In genomic region chr10:41214083-41214482, GRCm38 (mm10) we compare ENCODE assay signal across 27 mouse cellular contexts.
DNase-seq lines count a peak whose midpoint lies in the region; ATAC-seq and TF ChIP-seq lines count a peak whose summit lies in the region.
"Had no signal": no experiment of that assay in that cellular context is flagged by ENCODE, and none has a peak within 500 bp of the region (broad histone marks: within the 10 kb centered on the region; RNA-seq: fewer than 3 reads in every experiment).

No protein-coding gene starts in this region.

- DNase-seq in liver, embryonic 11.5 days (ENCODE audit: low spot score), result no peak
- DNase-seq in liver, embryonic 14.5 days (ENCODE audit: low read depth in 3 of 3, low spot score in 3 of 3), result peak in 2 of 3 experiments; percentile 65 to 68
- DNase-seq in liver, postnatal 0 days, result no peak
- no peak for DNase-seq in kidney, adult 11 months
- no peak for DNase-seq in thymus, postnatal 0 days (ENCODE audit: low spot score)
- DNase-seq: adrenal gland, postnatal 10 days; adrenal gland, postnatal 36 days; cerebellum, adult 11 months; cerebellum, adult 8-10 months; cerebellum, postnatal 10 days; cerebellum, postnatal 36 days; embryo, embryonic 11 days; gastrocnemius, postnatal 10 days; gastrocnemius, postnatal 36 days; heart, adult 11 months had no signal

- H3K4me1 ChIP-seq in liver, embryonic 11.5 days (replicated peaks; ENCODE audit: control insufficient read depth, insufficient read depth, low read length), result peaks cover 13% of the 10 kb centered on the region
- peaks cover 39 to 44% of the 10 kb centered on the region in 2 experiments for H3K4me1 ChIP-seq in liver, embryonic 14.5 days (replicated peaks; ENCODE audit: control insufficient read depth in 2 of 2, insufficient read depth in 2 of 2, low read length in 1 of 2)
- H3K4me1 ChIP-seq in liver, postnatal 0 days (ENCODE audit: insufficient read depth), result peaks cover 17% of the 10 kb centered on the region
- H3K4me1 ChIP-seq in kidney, embryonic 14.5 days (ENCODE audit: control insufficient read depth, insufficient read depth, low read length), result no peaks in the 10 kb centered on the region
- H3K4me1 ChIP-seq in intestine, postnatal 0 days (replicated peaks; ENCODE audit: control insufficient read depth, insufficient read depth, low read length), result no peaks in the 10 kb centered on the region
- H3K4me1 ChIP-seq: embryonic facial prominence, embryonic 10.5 days; embryonic facial prominence, embryonic 13.5 days; forebrain, embryonic 15.5 days had no signal

- no peaks in the 10 kb centered on the region for H3K27me3 ChIP-seq in liver, embryonic 11.5 days (replicated peaks; ENCODE audit: control insufficient read depth, insufficient read depth, low read length)
- H3K27me3 ChIP-seq in liver, embryonic 14.5 days (ENCODE audit: control insufficient read depth, insufficient read depth, low read length), result no peaks in the 10 kb centered on the region
- H3K27me3 ChIP-seq in liver, postnatal 0 days (ENCODE audit: insufficient read depth, low read length), result no peaks in the 10 kb centered on the region
- no peaks in the 10 kb centered on the region for H3K27me3 ChIP-seq in kidney, embryonic 14.5 days (ENCODE audit: control insufficient read depth, insufficient read depth, low read length)
- no peaks in the 10 kb centered on the region for H3K27me3 ChIP-seq in intestine, postnatal 0 days (replicated peaks; ENCODE audit: control insufficient read depth, insufficient read depth, low read length)
- H3K27me3 ChIP-seq: embryonic facial prominence, embryonic 13.5 days; forebrain, embryonic 12.5 days; forebrain, embryonic 15.5 days; hindbrain, embryonic 12.5 days; hindbrain, embryonic 15.5 days; Patski had no signal

- no peak overlapping the region for H3K27ac ChIP-seq in liver, embryonic 11.5 days (ENCODE audit: low read depth, low read length)
- peak overlapping the region; percentile 77 for H3K27ac ChIP-seq in liver, embryonic 14.5 days
- peak overlapping the region; percentile 64 for H3K27ac ChIP-seq in liver, postnatal 0 days (ENCODE audit: low read depth)
- no peak overlapping the region for H3K27ac ChIP-seq in kidney, embryonic 14.5 days (ENCODE audit: low read depth, low read length)
- H3K27ac ChIP-seq in intestine, postnatal 0 days (ENCODE audit: low read depth, low read length), result no peak overlapping the region
- H3K27ac ChIP-seq: embryonic facial prominence, embryonic 10.5 days; embryonic facial prominence, embryonic 13.5 days; forebrain, embryonic 12.5 days; forebrain, embryonic 15.5 days; hindbrain, embryonic 12.5 days; hindbrain, embryonic 15.5 days had no signal

- TF ChIP-seq EP300 in liver, embryonic 14.5 days (IDR thresholded peaks at IDR 0.05; ENCODE audit: low read depth), result peak; percentile 53
- TF ChIP-seq EP300 in liver, postnatal 0 days (IDR thresholded peaks at IDR 0.05; ENCODE audit: low read depth), result 0 out of 2 replicates have a peak, but pooled peaks have one; percentile 26

- WGBS in liver, embryonic 11.5 days, result 68% methylated on average over 3 of the region's 3 CpGs
- 33% methylated on average over 3 of the region's 3 CpGs for WGBS in liver, embryonic 14.5 days (ENCODE audit: insufficient replicate concordance)
- 64% methylated on average over 3 of the region's 3 CpGs for WGBS in liver, postnatal 0 days (ENCODE audit: insufficient replicate concordance)
- whole genome bisulfite sequencing in kidney, embryonic 14.5 days, result 79% methylated on average over 3 of the region's 3 CpGs
- 82% methylated on average over 3 of the region's 3 CpGs for WGBS in intestine, postnatal 0 days

- no peak overlapping the region for H3K4me3 ChIP-seq in liver, embryonic 11.5 days (ENCODE audit: low read depth, low read length)
- no peak overlapping the region for H3K4me3 ChIP-seq in liver, embryonic 14.5 days (ENCODE audit: insufficient read depth in 1 of 2, low read depth in 2 of 2, low read length in 2 of 2)
- no peak overlapping the region for H3K4me3 ChIP-seq in liver, postnatal 0 days (ENCODE audit: low read depth, low read length)
- H3K4me3 ChIP-seq in kidney, embryonic 14.5 days (ENCODE audit: low read length), result no peak overlapping the region
- no peak overlapping the region for H3K4me3 ChIP-seq in intestine, postnatal 0 days (ENCODE audit: low read depth, low read length)
- H3K4me3 ChIP-seq: embryonic facial prominence, embryonic 10.5 days; embryonic facial prominence, embryonic 13.5 days; forebrain, embryonic 12.5 days; forebrain, embryonic 15.5 days; hindbrain, embryonic 12.5 days; hindbrain, embryonic 15.5 days had no signal

- H3K9me3 ChIP-seq in liver, embryonic 11.5 days (ENCODE audit: control insufficient read depth, low read length), result no peaks in the 10 kb centered on the region
- no peaks in the 10 kb centered on the region for H3K9me3 ChIP-seq in liver, embryonic 14.5 days (ENCODE audit: control insufficient read depth, low read length)
- no peaks in the 10 kb centered on the region for H3K9me3 ChIP-seq in liver, postnatal 0 days (ENCODE audit: low read length)
- H3K9me3 ChIP-seq in kidney, embryonic 14.5 days (ENCODE audit: control insufficient read depth, low read length), result no peaks in the 10 kb centered on the region
- H3K9me3 ChIP-seq in intestine, postnatal 0 days (ENCODE audit: control insufficient read depth), result no peaks in the 10 kb centered on the region
- H3K9me3 ChIP-seq: embryonic facial prominence, embryonic 10.5 days; embryonic facial prominence, embryonic 13.5 days; forebrain, embryonic 12.5 days; forebrain, embryonic 15.5 days; hindbrain, embryonic 12.5 days; hindbrain, embryonic 15.5 days had no signal

- H3K36me3 ChIP-seq in liver, embryonic 11.5 days (ENCODE audit: control insufficient read depth, insufficient read depth, low read length), result no peaks in the 10 kb centered on the region
- no peaks in the 10 kb centered on the region for H3K36me3 ChIP-seq in liver, embryonic 14.5 days (replicated peaks; ENCODE audit: control insufficient read depth, insufficient read depth, low read depth)
- H3K36me3 ChIP-seq in liver, postnatal 0 days (replicated peaks; ENCODE audit: insufficient read depth, low read length), result peaks cover 2% of the 10 kb centered on the region; the same call in 1 of the 2 replicates
- H3K36me3 ChIP-seq in kidney, embryonic 14.5 days (ENCODE audit: control insufficient read depth, insufficient read depth, low read length), result no peaks in the 10 kb centered on the region
- no peaks in the 10 kb centered on the region; the same call in 1 of the 2 replicates for H3K36me3 ChIP-seq in intestine, postnatal 0 days (ENCODE audit: control insufficient read depth, insufficient read depth)
- H3K36me3 ChIP-seq: embryonic facial prominence, embryonic 10.5 days; embryonic facial prominence, embryonic 13.5 days; forebrain, embryonic 12.5 days; forebrain, embryonic 15.5 days; hindbrain, embryonic 12.5 days; hindbrain, embryonic 15.5 days had no signal

- ATAC-seq in erythroblast, adult 5-6 weeks (replicated peaks; ENCODE audit: low FRiP score, poor library complexity, severe bottlenecking), result peak; percentile 37
- ATAC-seq in liver, embryonic 11.5 days (replicated peaks; ENCODE audit: low FRiP score), result peak; percentile 51; the same call in 1 of the 2 replicates
- ATAC-seq in liver, embryonic 14.5 days (ENCODE audit: insufficient read depth), result peak; percentile 54
- ATAC-seq in liver, postnatal 0 days, result no peak
- ATAC-seq in kidney, embryonic 14.5 days (ENCODE audit: low FRiP score, low TSS enrichment), result no peak
- ATAC-seq in intestine, postnatal 0 days, result no peak
- ATAC-seq: CD4-positive, CD25-positive, alpha-beta regulatory T cell, adult 4 months; forebrain, embryonic 15.5 days; Patski had no signal

- no peak for TF ChIP-seq CTCF in liver, embryonic 14.5 days (IDR thresholded peaks at IDR 0.05; ENCODE audit: low read depth)
- TF ChIP-seq CTCF in liver, postnatal 0 days (IDR thresholded peaks at IDR 0.05; ENCODE audit: low read depth), result no peak
- TF ChIP-seq CTCF in intestine, postnatal 0 days (IDR thresholded peaks at IDR 0.05; ENCODE audit: low read depth), result no peak

- no peak overlapping the region for H3K9ac ChIP-seq in liver, embryonic 11.5 days (ENCODE audit: low read depth, low read length)
- peak overlapping the region; percentile 43 for H3K9ac ChIP-seq in liver, embryonic 14.5 days (replicated peaks)
- no peak overlapping the region for H3K9ac ChIP-seq in liver, postnatal 0 days (replicated peaks)
- no peak overlapping the region for H3K9ac ChIP-seq in kidney, embryonic 14.5 days (ENCODE audit: low read depth, low read length)
- H3K9ac ChIP-seq in intestine, postnatal 0 days (ENCODE audit: low read depth, low read length), result no peak overlapping the region
- H3K9ac ChIP-seq: embryonic facial prominence, embryonic 13.5 days; forebrain, embryonic 12.5 days; forebrain, embryonic 15.5 days; hindbrain, embryonic 12.5 days; hindbrain, embryonic 15.5 days had no signal

- no peak overlapping the region for H3K4me2 ChIP-seq in liver, embryonic 11.5 days
- peak overlapping the region; percentile 48 for H3K4me2 ChIP-seq in liver, embryonic 14.5 days (ENCODE audit: low read depth)
- H3K4me2 ChIP-seq in liver, postnatal 0 days (ENCODE audit: low read depth, low read length), result peak overlapping the region; percentile 33; the same call in 1 of the 2 replicates
- H3K4me2 ChIP-seq in kidney, embryonic 14.5 days (replicated peaks; ENCODE audit: low read depth, low read length), result no peak overlapping the region
- H3K4me2 ChIP-seq in intestine, postnatal 0 days (replicated peaks; ENCODE audit: low read depth), result no peak overlapping the region
- H3K4me2 ChIP-seq: embryonic facial prominence, embryonic 13.5 days; forebrain, embryonic 12.5 days; forebrain, embryonic 15.5 days; heart, embryonic 11.5 days; hindbrain, embryonic 12.5 days; hindbrain, embryonic 15.5 days had no signal

Comparison
In these comparisons a context has a peak if more than half of its experiments do, and no peak if none do; other contexts are left out.
1. ATAC-seq: peak in erythroblast, adult 5-6 weeks (single experiment), liver, embryonic 11.5 days (single experiment) and liver, embryonic 14.5 days (single experiment); none in liver, postnatal 0 days (single experiment), kidney, embryonic 14.5 days (single experiment) and intestine, postnatal 0 days (single experiment).
2. DNase-seq: peak in liver, embryonic 14.5 days (2 of 3); none in liver, embryonic 11.5 days (single experiment), liver, postnatal 0 days (single experiment), kidney, adult 11 months (single experiment) and thymus, postnatal 0 days (single experiment).
3. H3K27ac ChIP-seq: peak in liver, embryonic 14.5 days (single experiment) and liver, postnatal 0 days (single experiment); none in liver, embryonic 11.5 days (single experiment), kidney, embryonic 14.5 days (single experiment) and intestine, postnatal 0 days (single experiment).
4. H3K4me2 ChIP-seq: peak in liver, embryonic 14.5 days (single experiment) and liver, postnatal 0 days (single experiment); none in liver, embryonic 11.5 days (single experiment), kidney, embryonic 14.5 days (single experiment) and intestine, postnatal 0 days (single experiment).